Mouse (Mus musculus) kidney, postnatal 4 days (tissue): ENCODE results near the gene Tmem125.

ENCODE experiments used
- DNase-seq, 2 experiments: peaks; one replicate each; pipeline ENCODE4 v3.0.0; 2021; ENCODE audit warnings: mixed read lengths in 2 of 2

Gene Tmem125

DNA sequence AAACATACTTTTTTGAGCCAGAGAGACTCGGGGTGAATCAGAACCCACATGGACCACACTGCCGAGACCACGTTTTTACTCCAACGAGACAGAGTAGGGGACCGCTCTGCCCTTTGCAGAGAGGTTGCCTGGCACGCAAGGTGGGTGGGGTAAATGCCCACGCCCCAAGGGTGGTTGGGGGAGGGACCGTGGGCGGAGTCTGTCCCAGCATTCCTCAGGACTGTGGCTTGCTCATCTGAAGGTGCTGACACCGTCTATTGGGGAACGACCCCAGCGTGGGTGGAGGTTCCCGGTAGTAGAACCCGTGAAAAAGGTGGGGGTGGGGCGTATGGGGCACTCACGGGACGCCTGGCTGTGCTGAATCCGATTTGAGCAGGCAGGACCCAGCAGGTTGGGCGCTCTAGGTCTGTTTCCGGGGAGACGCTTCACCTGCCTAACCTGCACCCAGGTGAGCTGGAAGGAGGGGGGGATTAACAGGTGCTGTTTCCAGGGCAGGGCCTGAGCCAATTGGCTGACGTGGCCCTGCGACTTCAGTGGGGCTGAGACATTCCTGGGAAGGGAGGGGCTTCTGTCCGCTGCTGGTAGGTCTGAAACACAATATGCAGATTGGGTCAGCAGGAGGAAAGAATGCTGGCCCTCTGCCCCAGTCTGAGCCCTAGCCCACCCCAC, at the start of gene Tmem125:
TSS of gene Tmem125 (minus strand) at position 453 of the 669 bp plus-strand sequence.
- DNase-seq: peak; percentile 83 to 90

DNA sequence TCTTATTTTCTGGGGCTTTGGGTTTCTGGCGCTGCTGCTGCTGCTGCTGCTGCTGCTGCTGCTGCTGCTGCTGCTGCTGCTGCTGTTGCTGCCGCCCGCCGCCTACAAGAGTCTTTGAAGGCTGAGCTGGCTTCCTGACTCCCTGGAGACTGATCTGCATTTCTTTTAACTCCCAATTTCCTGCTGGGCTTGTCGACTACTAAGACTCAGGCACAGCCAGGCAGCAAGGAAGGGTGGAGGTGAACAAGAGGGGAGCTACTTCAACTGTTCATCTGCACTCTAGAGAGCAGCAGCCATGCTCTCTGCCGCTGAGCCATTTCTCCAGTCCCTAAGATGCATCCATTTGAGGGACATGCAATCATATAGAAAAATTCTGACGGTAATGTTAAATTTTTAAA, 45.9 kb upstream of the Tmem125 start:
- no peak for DNase-seq

DNA sequence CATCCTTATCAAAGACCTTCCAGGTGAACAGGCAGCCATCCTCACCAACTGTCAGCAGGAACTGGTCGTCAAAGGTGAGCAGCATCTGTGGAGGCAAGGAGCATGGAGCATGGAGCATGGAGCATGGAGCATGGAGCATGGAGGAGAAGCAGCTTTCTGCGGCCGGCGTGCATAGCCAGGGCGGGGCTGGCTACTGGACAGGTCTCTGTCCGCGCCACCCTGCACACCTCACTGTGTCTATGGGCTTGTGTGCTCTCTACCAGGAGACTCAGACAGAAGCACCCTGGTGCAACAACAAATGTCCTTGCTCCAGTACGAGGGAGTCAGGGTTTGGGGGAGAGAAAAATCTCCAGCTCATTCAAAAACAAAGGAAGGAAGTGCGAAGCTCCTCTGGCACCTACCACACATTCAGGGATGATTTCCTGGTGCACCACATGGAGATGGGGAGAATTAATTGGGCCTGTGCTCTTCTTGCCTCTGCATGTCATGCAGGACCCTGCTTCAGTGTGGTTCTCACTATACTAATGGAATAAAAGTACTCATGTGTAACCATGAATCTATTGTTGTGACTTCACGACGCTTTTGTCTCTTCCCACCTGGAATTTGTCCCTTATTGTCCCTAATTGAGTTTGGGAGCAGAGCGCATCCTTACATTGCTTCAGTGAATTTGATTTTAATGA, 45.3 kb upstream of the Tmem125 start:
- DNase-seq: no peak

DNA sequence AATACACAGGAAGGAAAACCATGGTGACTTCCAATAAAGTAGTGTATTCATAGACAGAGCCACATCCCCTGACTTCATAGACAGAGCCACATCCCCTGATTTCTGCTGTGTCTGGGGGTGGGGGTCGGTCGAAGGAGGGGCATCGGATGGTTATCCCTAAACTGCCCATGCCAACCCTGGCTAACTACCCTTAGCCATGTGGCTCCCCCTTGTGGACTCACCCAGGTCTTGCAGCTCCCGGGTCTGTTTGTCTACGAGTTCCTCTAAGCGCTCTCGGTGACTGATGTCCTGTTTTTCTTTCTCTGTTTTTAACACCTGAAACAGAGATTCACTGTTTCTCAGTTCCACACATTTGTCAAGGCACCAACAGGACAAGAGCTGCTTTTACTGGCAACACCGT, 38.8 kb upstream of the Tmem125 start:
- no peak for DNase-seq

DNA sequence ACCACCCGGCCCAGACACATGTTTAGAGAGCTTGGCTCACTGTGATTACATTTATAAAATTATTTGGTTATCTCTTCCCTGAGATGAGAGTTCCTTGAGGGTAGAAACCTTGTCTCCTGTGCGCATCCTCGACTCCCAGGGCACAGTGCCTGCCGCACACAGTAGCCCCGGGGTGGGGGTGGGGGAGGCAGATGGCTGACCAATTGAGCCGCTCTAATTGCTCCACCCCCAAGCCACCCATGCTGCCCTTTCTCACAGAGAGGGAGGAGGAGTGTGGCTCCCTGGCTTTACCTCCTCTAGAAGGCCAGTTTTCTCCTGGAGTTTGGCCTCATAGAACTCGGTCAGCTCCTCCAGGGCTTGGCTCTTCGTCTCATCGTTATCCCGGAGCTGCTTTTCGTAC, 37.7 kb upstream of the Tmem125 start:
- DNase-seq: peak; percentile 14 to 46

DNA sequence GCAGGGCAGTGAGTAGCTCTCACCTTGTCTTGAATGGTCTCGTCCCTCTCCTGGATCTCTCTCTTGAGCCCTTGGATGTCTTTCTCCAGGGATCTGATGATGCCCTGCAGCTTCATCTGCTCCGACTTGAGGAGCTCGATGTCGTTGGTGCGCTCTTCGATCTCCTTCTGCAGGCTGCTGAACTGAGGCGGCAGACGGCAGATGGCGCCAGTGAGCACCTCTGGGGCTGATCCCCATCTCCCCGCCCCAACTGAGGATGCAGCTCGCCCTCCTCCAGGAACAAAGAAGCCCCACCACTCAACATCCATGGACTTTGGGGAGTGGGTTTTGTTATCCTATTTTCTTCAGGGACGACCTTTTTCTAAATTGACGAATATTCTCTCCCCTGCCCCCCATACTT, 35.5 kb upstream of the Tmem125 start:
- peak; percentile 70 to 74 for DNase-seq

DNA sequence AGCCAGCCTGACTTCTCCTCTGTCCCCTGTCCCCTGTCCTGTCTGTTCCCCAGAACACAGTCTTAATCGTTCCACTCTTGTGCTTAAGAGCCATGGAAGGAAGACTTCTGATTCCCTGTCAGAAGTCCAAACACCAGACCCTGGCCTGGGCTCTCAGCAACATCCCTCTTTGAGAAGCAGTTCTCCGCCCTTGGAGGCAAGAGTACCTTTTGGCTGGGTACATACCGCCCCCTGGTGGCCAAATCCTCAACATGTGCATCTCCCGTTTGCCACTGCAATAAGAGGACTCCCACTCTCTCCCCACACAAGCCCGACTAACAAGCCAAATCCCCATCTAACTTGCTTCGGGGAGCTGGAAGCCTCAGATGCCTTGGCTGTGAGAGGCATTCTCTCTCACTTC, 32.3 kb upstream of the Tmem125 start:
- DNase-seq: peak; percentile 94

DNA sequence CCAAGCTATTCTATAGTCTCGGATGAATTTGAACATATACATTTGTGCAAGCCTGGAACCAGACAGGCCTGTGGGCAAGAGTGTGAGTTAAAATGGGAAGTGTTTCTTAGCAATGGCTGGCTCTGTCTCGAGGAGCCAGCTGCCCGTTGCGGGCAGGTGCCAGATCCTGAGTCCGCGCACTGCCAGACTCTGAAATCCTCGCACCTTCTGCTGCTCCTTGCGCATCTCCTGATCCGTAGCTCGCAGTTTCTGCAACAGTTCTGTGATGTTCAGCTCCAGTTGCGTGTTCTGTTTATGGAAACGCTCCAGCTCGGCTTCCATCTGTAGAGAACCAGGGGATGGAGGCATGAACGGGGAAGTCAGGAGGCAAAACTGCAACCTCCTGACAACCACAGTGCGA, 27.6 kb upstream of the Tmem125 start:
- no peak for DNase-seq

DNA sequence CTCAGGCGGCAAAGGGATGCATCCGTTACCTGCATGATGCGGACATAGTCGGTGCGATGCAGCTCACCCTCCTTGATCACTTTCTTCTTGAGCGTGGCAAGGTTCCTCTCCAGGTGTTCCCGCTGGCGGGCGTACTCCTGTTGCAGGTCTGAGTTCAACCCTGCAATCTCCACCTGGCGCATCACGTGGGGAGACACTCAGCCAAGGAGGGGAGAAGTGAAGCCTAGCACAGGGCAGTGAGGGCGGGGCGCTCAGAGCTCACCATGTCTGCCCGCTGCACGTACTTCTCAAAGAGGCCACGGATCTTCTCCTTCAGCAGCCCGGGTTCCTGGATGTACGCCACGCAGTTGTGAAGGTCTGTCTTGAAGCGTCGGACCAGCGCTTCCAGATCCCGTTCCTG, 25.5 kb upstream of the Tmem125 start:
- DNase-seq: no peak

DNA sequence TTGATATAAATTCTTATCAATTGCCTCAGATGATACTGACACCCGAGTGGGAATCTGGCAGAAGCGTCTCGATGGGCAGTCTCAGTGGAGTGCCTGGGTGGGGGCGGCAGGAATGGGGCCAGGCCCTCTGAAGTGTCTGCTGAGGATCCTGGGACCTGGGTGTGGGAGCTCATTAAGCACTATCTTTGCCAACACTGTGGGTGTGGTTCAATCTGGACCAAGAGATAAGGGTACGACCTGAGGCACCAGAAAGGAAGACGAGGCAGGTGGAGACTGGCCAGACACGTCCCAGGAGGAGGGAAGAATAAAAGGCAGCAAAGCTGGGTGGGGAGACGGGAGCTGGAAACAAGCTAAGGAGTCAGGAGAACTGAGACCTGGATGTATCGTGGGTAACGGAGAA, 24.9 kb upstream of the Tmem125 start:
- no peak for DNase-seq

DNA sequence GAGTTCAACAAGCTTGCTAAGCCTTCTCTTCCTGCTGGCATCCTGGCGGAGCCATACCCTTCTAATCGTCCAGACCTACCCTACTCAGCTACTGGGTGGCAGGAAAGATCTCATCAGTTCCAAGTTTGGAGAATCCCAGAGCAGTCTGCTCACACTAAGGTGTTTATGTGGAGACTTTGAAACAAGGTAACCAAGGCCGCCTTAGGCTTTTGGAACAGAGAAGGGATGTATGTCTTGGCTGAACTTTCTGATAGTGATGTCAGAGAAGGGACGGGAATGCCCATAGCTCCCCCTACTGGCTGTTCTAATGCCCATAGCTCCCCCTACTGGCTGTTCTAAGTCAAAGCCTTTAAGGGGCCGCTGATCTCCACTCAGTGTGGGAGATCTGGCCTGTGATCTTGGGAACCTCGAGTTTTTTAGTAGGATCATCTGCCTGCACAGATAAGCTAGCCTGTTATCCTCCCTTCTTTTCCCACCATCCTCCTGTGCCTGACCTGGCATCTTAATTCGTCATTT, 22.4 kb upstream of the Tmem125 start:
- DNase-seq: peak; percentile 59 to 71

DNA sequence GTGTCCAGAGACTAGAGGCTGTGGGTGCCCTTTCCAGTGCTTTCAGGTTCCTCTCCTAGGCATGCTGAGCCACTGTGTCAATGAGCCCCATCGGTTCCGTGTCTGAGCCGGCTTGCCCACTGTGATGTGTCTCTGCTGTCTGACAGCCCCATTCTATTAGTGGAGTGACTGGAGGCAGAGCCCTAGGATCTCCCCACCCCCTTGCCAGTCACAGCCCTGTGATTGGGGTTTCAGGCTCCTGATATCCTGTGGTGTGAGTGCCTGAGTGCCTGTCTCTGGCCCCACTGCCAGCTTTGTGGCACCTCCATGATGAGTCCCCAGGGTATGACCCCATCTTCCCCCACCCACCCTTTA, 21.1 kb upstream of the Tmem125 start:
- DNase-seq: no peak

DNA sequence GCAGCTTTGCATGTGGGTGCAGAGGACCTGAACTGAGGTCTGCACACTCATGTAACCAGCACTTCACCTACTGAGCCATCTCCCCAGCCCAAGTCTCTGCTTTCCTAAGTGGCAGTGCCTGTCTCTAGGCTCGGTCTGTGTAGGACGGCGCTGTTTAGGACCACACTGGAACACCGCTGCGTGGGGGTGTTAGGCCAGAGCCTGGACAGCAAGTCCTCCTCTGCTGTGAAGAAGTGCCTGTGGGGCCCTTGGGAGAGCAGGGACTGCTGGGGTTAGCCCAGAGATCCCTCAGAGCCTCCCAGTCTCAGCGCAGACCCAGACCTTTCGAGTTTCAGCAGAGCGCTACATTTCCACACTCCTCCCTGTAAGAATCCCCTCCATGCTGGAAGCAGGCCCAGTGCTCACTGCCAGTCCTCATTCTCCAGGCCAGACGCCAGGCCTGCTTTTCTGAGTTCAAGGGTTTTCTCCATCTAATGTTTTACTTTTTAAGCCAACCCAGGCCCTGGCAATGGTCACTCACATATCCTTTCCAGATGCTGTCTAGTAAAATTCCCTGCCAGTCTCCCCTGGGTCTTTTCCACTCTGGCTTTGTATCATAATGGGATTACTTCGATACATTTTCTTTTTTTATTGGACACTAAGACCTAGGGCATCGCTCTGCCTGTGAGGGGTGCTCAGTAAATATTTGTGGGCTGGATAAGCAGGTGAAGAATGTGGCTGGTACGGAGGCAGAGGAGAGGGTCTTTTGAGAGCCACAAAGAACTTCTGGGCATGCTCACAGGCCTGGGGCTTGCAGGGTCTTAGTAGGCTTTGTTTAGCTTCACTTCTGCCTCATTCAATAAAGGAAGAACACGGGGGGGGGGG, 20.4 kb upstream of the Tmem125 start:
- no peak for DNase-seq

DNA sequence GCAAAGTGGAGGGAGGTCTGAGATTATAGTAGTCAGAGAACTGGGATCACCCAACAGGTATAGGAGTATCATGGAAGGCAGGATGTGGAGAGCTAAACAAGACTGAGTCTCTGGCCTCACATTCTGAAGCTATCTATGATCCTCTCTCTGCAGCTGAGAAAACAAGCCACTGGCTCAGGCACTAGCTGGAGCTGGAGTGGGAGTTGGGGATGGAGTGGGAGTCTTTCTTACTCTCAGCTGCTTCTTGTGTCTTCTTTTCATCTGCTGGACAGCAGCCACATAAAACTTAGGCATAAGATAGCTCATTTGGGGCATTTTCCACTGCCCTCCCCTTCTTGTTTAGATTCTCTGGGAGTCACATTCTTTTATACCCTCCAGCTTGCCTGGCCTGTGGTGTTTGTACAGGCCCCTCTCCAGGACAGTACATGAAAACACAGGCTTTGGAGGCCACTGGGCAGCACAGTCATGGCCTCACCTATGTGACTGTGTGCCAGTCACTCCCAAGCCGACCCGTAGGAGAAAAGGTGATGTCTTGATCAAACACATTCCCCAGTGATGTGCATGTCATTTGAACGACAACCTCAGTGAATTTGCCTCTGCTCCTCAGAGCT, 9.3 kb upstream of the Tmem125 start:
- peak; percentile 28 to 56 for DNase-seq

DNA sequence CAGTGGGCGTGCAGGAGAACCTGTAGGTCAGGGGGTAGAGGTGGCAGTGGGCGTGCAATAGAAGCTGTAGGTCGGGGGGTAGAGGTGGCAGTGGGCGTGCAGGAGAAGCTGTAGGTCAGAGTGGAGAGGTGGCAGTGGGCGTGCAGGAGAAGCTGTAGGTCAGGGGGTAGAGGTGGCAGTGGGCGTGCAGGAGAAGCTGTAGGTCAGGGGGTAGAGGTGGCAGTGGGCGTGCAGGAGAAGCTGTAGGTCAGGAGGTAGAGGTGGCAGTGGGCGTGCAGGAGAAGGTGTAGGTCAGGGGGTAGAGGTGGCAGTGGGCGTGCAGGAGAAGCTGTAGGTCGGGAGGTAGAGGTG, 4.3 kb upstream of the Tmem125 start:
- DNase-seq: peak; percentile 29 to 40

DNA sequence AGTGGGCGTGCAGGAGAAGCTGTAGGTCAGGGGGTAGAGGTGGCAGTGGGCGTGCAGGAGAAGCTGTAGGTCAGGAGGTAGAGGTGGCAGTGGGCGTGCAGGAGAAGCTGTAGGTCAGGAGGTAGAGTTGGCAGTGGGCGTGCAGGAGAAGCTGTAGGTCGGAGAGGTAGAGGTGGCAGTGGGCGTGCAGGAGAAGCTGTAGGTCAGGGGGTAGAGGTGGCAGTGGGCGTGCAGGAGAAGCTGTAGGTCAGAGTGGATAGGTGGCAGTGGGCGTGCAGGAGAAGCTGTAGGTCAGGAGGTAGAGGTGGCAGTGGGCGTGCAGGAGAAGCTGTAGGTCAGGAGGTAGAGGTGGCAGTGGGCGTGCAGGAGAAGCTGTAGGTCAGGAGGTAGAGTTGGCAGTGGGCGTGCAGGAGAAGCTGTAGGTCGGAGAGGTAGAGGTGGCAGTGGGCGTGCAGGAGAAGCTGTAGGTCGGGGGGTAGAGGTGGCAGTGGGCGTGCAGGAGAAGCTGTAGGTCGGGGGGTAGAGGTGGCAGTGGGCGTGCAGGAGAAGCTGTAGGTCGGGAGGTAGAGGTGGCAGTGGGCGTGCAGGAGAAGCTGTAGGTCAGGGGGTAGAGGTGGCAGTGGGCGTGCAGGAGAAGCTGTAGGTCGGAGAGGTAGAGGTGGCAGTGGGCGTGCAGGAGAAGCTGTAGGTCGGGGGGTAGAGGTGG, 3.7 kb upstream of the Tmem125 start:
- DNase-seq: peak; percentile 53 to 58

DNA sequence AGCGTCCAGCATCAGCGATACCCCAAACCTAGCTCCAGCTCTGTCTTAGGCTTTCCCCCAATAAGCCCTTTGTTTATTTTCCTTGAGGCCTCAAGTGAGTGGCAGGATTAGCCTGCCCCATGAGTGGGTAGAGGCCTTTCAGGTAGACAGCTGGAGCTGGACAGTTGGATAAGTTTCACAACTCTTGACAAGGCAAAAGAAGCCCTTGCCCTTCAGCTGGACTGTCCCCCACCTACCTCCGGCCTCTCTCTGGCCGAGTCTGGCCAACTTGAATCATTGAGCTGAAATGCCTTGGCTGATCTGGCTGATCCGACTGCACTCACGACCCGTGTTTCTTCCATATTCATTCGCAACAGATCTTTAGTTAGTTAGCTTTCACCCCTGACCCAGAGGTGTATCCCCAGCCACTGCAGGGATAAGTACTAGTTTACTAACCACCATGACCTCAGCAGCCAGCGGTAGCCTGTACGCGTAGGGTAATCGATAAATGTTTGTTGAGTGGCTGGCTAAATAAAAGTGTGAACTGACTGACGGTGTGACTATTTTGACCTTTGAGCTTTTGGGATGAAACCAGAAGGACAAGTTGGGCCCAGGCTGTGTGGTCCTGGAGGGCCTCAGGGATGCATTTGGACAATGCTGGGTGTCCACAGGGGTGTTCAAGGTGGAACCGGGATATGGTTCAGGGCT, 740 bp upstream of the Tmem125 start:
- DNase-seq: no peak

DNA sequence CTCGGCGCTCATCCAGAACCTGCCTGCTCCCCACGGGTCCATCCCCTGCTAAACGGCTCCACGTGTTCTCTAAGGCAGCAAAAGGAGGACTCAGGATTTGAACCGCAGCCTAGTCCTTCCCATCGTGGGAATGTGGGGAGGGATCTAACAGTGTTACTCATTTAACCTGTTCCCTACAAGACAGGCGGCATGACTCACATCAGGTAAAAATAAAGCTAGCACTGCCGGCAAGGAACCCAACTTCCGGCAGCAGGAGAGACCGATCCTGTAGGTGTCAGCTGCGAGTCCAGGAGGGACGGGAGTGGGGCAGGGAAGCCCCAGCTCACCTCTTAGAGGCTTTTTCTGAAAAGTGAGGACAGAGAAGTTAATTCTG, 700 bp downstream of the Tmem125 start:
- peak; percentile 34 to 69 for DNase-seq

DNA sequence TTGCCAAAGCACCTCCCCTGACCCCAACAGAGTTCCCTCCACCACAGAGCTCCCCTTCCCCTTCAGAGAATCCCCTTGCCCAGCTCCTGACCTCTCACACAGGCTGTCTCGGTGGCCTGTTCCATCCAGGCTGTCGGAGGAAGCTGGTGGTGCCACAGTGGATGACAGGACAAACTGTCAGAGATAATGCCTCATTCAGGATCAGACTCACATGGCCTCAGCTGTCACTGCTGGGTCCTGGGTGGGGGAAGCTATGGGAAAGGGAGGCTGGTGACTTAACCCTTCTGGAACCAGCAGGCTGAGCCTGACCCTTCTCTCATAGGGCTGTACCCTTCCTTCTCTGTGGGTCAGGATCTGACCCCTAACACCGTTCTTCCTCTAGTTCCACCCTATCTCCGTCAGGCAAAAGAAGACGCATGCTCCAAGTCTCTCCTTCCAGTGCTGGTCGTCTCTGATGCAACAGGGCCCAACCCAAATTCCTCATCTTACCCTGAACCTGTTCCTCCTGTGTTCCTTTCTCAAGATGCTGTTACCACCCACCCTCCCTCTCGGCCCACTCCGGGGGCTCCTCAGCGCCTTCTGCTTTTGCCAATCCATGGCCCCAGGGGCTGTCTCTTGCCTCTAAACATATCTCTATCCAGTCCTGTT, 1.2 kb downstream of the Tmem125 start:
- DNase-seq: no peak

DNA sequence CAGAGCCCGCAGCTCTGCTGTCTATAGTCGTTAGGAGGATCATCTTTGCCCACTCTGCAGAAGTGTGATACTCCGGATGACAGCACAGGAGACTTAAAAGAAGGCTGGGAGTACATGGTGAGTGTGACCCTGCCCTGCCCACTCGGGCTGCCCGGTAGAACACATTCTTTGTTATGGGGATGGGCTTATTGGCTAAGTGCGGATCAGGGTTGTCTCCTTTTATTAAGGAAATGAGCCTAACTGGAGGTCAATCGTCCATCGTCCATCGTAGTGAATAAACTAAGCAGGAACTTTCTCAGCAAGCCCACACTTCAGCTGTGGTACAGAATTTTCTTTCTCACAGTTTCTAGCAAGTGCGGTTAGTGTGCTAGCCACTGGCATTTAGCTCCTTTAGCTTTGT, 3.9 kb downstream of the Tmem125 start:
- no peak for DNase-seq

DNA sequence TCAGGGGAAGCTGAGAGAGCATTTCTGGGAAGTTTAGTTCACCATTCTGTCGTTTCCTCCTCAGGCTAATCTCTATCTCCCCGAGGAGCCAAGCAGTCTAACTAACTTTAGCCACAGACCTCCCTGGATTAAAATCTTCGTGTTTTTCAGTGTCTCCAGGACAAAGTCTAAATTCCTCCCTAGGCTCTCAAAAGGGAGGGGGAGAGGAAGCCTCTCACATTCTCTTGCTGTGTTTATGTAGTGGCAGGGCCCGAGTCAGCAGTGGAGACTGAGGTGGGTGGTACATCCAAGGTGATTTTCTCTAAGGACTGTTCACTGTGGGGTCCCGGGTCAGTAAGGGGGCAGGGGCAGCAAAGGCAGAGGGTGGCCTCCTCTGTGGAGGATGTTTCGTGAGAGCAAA, 6.0 kb downstream of the Tmem125 start:
- DNase-seq: no peak

DNA sequence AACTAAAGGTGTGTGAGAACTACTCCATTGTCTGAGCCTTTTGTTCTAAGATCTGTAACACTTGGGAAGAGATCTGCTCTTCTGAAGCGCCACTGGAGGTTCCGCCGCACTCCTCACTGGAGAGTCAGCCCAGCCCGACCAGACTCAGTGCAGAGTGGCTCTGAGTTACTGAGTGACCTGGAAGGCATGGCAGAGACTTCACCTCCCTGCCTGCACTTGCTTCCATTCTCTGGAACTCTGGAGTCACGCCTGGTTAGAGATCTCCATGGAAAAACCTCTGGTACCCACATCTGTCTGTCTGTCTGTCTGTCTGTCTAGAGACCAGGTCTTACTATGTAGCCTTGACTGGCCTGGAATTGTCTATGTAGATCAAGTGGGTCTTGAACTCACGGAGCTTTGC, 8.2 kb downstream of the Tmem125 start:
- DNase-seq: peak in 1 of 2 experiments; percentile 52
